Mouse (Mus musculus) embryonic facial prominence, embryonic 13.5 days (tissue): ENCODE measurements around the gene Reg3a. TPM values are rescaled to one million over a fixed set of nuclear protein-coding genes. Genes with fewer than 3 reads are reported as not detected.

Experiments used
- polyA plus RNA-seq: library from polyadenylated mRNA; unstranded; fragments of >200 nt; fragmentation: Nextera tagmentation; extraction: Ambion mirVana; gene quantifications from 2 replicates; pipeline ENCODE4 v1.2.1, GENCODE M21; 2015

Gene Reg3a
- polyA plus RNA-seq, 1 experiment from 2014 or later = not detected

Other genes starting within 250 kb of the Reg3a start
- 14.9 TPM in 1 of 2 replicates, not detected in the other for gene Reg3b, start 10.1 kb upstream of the Reg3a start, polyA plus RNA-seq
- gene Reg3d, start 1.8 kb upstream of the Reg3a start, polyA plus RNA-seq = not detected in 2 replicates
- gene Reg2, start 14.9 kb downstream of the Reg3a start, polyA plus RNA-seq = not detected in 2 replicates
- not detected in 2 replicates for gene Reg1, start 42.0 kb downstream of the Reg3a start, polyA plus RNA-seq
- 6.7 and 22.0 TPM in 2 replicates for gene Reg3g, start 88.2 kb downstream of the Reg3a start, polyA plus RNA-seq